Mouse (Mus musculus) thymus, postnatal 25 days (tissue): ENCODE results near the gene Depdc1b.

ENCODE experiments used
- DNase-seq: peaks from one replicate; pipeline ENCODE4 v3.0.0; 2022

Depdc1b gene

GRCm38 (mm10) chr13:108357362-108357761 lies 41.2 kb downstream of the Depdc1b start:
- DNase-seq = no peak

GRCm38 (mm10) chr13:108358228-108358627 lies 42.1 kb downstream of the Depdc1b start:
- no peak for DNase-seq

- DNase-seq = no peak
These were observed 51.4 kb downstream of the Depdc1b start for GRCm38 (mm10) chr13:108367496-108367895.

GRCm38 (mm10) chr13:108370241-108370941 lies 54.3 kb downstream of the Depdc1b start:
- DNase-seq = no peak

GRCm38 (mm10) chr13:108371352-108371921 lies 55.3 kb downstream of the Depdc1b start:
- DNase-seq = no peak

GRCm38 (mm10) chr13:108373231-108373630 lies 57.1 kb downstream of the Depdc1b start:
- DNase-seq = no peak

- no peak for DNase-seq
These were observed 60.5 kb downstream of the Depdc1b start for GRCm38 (mm10) chr13:108376637-108377036.

GRCm38 (mm10) chr13:108381161-108381560 lies 65.0 kb downstream of the Depdc1b start:
- DNase-seq = no peak

GRCm38 (mm10) chr13:108383051-108383450 lies 66.9 kb downstream of the Depdc1b start:
- no peak for DNase-seq

GRCm38 (mm10) chr13:108386058-108386457 lies 69.9 kb downstream of the Depdc1b start:
- DNase-seq = no peak

GRCm38 (mm10) chr13:108390565-108390964 lies 74.4 kb downstream of the Depdc1b start:
- DNase-seq = peak; percentile 43

GRCm38 (mm10) chr13:108403197-108403596 lies 87.1 kb downstream of the Depdc1b start:
- DNase-seq = no peak

GRCm38 (mm10) chr13:108404372-108404771 lies 88.2 kb downstream of the Depdc1b start:
- no peak for DNase-seq

- DNase-seq = no peak
These were observed 99.3 kb downstream of the Depdc1b start for GRCm38 (mm10) chr13:108415464-108415863.

- DNase-seq = no peak
These were observed 102.8 kb downstream of the Depdc1b start for GRCm38 (mm10) chr13:108418741-108419507.

- DNase-seq = no peak
These were observed 110.2 kb downstream of the Depdc1b start for GRCm38 (mm10) chr13:108426322-108426721.

- DNase-seq = no peak
These were observed 112.7 kb downstream of the Depdc1b start for GRCm38 (mm10) chr13:108428809-108429208.

GRCm38 (mm10) chr13:108429623-108430022 lies 113.5 kb downstream of the Depdc1b start:
- DNase-seq = no peak

- no peak for DNase-seq
These were observed 115.6 kb downstream of the Depdc1b start for GRCm38 (mm10) chr13:108431776-108432175.

- DNase-seq = no peak
These were observed 119.6 kb downstream of the Depdc1b start for GRCm38 (mm10) chr13:108435687-108436086.

GRCm38 (mm10) chr13:108437424-108437823 lies 121.3 kb downstream of the Depdc1b start:
- DNase-seq = no peak

GRCm38 (mm10) chr13:108439012-108439411 lies 122.9 kb downstream of the Depdc1b start:
- no peak for DNase-seq

GRCm38 (mm10) chr13:108448348-108448931 lies 132.3 kb downstream of the Depdc1b start:
- DNase-seq = no peak
